Mouse (Mus musculus): ENCODE data around the gene Arhgef3. TPM values are rescaled to one million over a fixed set of nuclear protein-coding genes. Genes with fewer than 3 reads are reported as not detected.
"Not testable (repeated sequence)": the region's sequence is repeated elsewhere in the genome, so short reads cannot be mapped to it uniquely, and the experiment has no call there.

The Arhgef3 gene
- polyA plus RNA-seq, 1 experiment from 2014 or later = 19.9 TPM

DNA sequence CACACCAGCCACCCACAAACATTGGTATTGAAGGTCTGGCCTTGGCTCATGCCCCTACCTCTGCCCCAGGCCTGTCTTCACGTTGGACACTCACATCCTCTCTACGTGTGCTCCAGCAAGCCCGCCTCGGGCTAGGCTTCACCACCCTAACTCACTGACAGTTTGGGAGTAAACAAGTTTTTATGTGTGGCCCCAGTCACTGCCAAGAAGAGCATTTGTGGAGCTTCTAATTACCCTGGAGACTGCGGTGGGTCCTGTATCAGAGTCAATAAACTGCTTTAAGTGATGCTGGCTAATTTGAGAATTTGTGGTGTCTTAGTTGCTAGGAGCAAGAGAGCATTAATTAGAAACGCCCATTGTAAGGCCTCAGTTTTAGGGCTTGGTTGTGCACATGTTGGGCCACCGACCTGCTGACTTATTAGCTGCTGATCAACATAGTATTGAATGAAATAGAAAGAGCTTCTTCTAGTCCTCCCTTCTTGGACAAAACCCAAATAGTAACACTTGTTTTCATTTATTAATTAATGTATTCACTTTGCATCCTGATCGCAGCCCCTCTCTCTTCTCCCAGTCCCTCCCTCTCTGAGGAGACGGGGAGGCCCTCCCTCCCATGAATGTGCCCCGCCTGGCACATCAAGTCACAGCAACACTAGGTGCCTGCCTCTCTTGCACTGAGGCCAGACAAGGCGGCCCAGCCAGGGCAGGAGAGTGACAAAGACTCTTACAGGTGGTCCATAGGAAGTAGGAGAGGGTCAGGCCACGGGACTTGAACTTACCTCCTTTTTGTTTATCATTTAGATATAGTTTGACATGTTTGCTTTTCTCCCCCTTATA is 86.3 kb downstream of the Arhgef3 start:
- Histone ChIP-seq H3K9ac (no peak overlapping the region), H3K27me3 (no peaks in the 10 kb centered on the region), H3K4me1 (peaks cover 17% of the 10 kb centered on the region; the same call in 1 of the 2 replicates), H3K36me3 (no peaks in the 10 kb centered on the region), H3K9me3 (no peaks in the 10 kb centered on the region), H3K4me2 (no peak overlapping the region), H3K27ac (no peak overlapping the region), H3K4me3 (no peak overlapping the region)
- ATAC-seq (ENCODE audit: insufficient number of reproducible peaks, low FRiP score, low TSS enrichment, low read depth) = no peak
- WGBS = 48% methylated on average over 12 of the region's 12 CpGs

DNA sequence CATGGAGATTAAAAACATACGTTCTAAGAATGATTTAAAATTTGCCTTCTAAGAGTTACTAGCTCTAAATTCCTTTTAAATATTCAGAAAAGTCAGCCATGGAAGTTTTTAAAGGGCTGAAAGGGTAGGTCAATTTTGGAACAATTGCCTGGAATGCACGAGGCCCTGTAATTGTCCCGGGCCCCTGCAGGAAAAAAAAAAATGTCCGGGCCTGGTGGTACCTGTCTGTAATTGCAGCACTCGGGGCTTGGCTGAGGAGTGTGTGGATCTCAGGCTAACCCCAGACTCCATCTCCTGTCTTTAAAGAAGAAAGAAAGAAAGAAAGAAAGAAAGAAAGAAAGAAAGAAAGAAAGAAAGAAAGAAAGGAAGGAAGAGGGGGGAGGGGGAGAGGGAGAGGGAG is 87.1 kb downstream of the Arhgef3 start:
- no peak overlapping the region for H3K9ac ChIP-seq
- 12% methylated on average over 5 of the region's 5 CpGs for WGBS
- no peak overlapping the region for H3K4me2 ChIP-seq
- H3K4me3 ChIP-seq = no peak overlapping the region
- H3K36me3 ChIP-seq = no peaks in the 10 kb centered on the region
- no peak overlapping the region for H3K27ac ChIP-seq
- ATAC-seq (ENCODE audit: insufficient number of reproducible peaks, low FRiP score, low TSS enrichment, low read depth) = no peak
- H3K9me3 ChIP-seq = no peaks in the 10 kb centered on the region
- peaks cover 17% of the 10 kb centered on the region; the same call in 1 of the 2 replicates for H3K4me1 ChIP-seq
- no peaks in the 10 kb centered on the region for H3K27me3 ChIP-seq

DNA sequence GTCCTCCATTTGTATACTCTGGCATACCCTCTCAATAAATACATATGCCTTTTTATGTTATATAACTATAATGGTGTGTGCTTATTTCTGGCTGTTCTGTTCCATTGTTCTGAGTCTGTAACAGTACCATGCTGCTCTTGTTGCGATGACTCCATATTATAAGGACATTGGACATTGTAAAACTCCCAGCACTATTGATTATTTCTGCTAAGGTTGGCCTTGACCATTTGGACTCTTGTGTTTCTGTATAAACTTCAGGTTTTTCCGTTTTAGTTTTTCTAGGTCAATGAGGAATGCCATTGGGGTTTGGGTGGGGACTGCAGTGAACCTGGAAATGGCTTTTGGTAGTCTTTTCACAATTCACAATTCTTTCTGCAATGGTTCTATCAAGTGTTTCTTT is 90.0 kb downstream of the Arhgef3 start:
- no peak for ATAC-seq (ENCODE audit: insufficient number of reproducible peaks, low FRiP score, low TSS enrichment, low read depth)
- Histone ChIP-seq H3K4me3 (no peak overlapping the region), H3K4me2 (no peak overlapping the region), H3K36me3 (no peaks in the 10 kb centered on the region), H3K27me3 (no peaks in the 10 kb centered on the region), H3K9me3 (no peaks in the 10 kb centered on the region), H3K27ac (no peak overlapping the region), H3K4me1 (peaks cover 12% of the 10 kb centered on the region; the same call in 1 of the 2 replicates), H3K9ac (no peak overlapping the region)
- WGBS = 93% methylated on average over 2 of the region's 2 CpGs

DNA sequence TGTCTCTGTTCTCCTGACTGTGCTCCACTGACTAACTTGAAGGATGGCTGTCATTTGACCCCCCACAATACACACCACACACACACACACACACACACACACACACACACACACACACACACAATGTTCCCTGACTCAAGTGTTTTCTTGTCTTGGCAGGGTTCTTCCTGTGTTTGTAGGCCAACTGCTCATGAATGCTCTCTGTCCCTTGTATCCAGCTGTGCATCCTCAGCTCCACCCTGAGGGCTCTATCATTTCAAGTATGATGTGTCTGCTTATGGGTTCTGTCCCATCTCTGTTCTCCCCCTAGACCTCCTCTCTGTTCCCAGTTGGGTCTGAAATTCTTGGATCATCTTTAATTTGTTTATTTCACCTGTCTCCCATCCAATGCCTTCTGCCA is 91.7 kb downstream of the Arhgef3 start:
- Histone ChIP-seq H3K4me2 (no peak overlapping the region), H3K27ac (no peak overlapping the region), H3K4me1 (peaks cover 5% of the 10 kb centered on the region; the same call in 1 of the 2 replicates), H3K9ac (no peak overlapping the region), H3K9me3 (no peaks in the 10 kb centered on the region), H3K36me3 (no peaks in the 10 kb centered on the region), H3K27me3 (no peaks in the 10 kb centered on the region), H3K4me3 (no peak overlapping the region)
- no peak for ATAC-seq (ENCODE audit: insufficient number of reproducible peaks, low FRiP score, low TSS enrichment, low read depth)

DNA sequence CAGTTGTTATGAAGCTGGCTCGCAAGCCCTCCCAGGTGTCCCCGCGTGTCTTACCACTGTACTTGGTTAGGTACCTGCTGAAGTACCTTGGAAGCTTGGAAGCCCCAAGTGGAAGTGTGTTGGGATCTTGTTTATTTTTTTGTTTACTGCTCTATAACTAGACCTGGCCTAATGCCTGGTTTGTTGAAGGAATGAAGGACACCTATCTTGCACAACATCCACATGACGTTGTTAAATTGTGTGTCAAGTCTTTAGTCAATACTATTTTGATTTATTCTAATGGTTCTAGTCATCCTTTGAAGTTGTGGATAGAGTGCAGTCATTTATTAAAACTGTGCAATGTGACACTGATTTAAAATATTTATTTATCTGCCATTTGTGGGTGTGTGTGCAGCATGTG is 94.8 kb downstream of the Arhgef3 start:
- Histone ChIP-seq H3K27me3 (no peaks in the 10 kb centered on the region), H3K4me3 (no peak overlapping the region), H3K9me3 (no peaks in the 10 kb centered on the region), H3K4me1 (no peaks in the 10 kb centered on the region), H3K36me3 (no peaks in the 10 kb centered on the region), H3K9ac (no peak overlapping the region), H3K27ac (no peak overlapping the region), H3K4me2 (no peak overlapping the region)
- no peak for ATAC-seq (ENCODE audit: insufficient number of reproducible peaks, low FRiP score, low TSS enrichment, low read depth)
- WGBS = 94% methylated on average over 4 of the region's 4 CpGs

DNA sequence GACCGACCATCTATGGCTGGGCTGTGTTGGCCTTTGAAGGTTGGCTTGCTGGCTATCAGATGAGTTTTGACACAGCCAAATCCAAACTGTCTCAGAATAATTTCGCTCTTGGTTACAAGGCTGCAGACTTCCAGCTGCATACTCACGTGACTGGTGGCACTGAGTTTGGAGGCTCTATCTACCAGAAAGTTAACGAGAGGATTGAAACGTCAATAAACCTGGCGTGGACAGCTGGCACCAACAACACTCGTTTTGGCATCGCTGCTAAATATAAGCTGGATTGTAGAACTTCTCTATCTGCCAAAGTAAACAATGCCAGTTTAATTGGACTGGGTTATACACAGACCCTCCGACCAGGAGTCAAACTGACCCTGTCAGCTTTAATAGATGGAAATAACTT is 96.1 kb downstream of the Arhgef3 start:
- not testable (repeated sequence) for H3K4me3 ChIP-seq; ATAC-seq (ENCODE audit: insufficient number of reproducible peaks, low FRiP score, low TSS enrichment, low read depth); H3K9ac ChIP-seq; H3K4me2 ChIP-seq; H3K27ac ChIP-seq; H3K4me1 ChIP-seq; H3K9me3 ChIP-seq; H3K27me3 ChIP-seq; H3K36me3 ChIP-seq
- WGBS = 52% methylated on average over 9 of the region's 9 CpGs

DNA sequence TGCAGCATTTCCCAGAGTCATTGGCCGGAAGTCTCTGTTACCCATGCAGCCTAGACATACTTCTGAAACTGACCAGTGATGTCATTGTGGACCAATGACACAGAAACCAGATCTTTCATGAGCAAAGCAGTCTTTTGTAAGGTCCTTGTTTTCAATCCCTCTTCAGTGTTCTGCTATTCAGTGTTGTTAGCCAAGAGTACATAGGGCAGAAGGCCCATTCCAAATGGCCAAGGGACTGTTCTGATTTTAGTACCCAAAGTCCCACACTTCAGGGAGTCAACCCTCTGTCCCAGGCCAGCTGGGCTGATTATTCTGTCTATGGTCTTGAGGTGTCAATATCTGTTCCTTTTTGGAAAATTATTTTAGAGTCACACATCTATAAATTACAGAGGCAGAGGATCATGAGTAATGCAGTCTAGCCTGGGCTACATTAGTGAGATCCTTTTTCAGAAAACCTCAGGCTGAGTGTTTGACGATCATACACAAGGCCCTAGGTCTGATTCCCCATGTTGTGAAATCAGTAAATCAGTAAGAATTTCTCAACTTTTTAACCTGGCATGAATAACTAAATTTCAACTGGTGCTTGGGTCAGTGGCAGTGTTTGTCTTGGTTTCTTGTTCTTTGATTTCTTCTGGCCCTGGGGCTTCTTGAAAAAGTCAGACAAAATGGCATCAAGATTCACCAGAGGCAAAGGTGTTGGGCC is 97.2 kb downstream of the Arhgef3 start:
- no peak for ATAC-seq (ENCODE audit: insufficient number of reproducible peaks, low FRiP score, low TSS enrichment, low read depth)

DNA sequence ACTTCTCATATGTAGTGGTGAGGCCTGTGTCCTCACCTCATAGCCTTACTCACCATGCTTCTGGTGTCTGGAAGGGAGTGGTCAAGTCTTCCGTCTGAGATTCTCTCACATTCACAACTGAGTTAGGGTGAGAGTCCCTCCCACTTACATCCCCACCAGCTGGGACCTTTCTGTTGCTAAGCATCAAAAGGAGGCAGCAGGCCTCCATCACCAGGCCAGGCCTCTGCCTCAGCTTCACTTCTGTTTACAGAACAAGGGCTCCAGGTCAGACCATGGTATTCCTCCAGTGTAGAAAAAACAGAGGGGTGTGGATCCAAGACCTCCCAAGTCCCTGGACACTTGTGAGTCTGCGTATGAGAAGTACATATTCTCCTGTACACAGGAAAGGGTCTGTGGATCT is 99.5 kb downstream of the Arhgef3 start:
- H3K4me1 ChIP-seq = no peaks in the 10 kb centered on the region
- no peak overlapping the region for H3K27ac ChIP-seq
- H3K9ac ChIP-seq = no peak overlapping the region
- H3K36me3 ChIP-seq = no peaks in the 10 kb centered on the region
- no peaks in the 10 kb centered on the region for H3K9me3 ChIP-seq
- H3K4me3 ChIP-seq = no peak overlapping the region
- H3K4me2 ChIP-seq = no peak overlapping the region
- no peaks in the 10 kb centered on the region for H3K27me3 ChIP-seq
- ATAC-seq (ENCODE audit: insufficient number of reproducible peaks, low FRiP score, low TSS enrichment, low read depth) = no peak
- WGBS = 72% methylated on average over 2 of the region's 2 CpGs

More for the DNA sequence above, 97.2 kb downstream of the Arhgef3 start:
- no peaks in the 10 kb centered on the region for H3K27me3 ChIP-seq
- no peaks in the 10 kb centered on the region for H3K9me3 ChIP-seq
- 91% methylated on average over 2 of the region's 2 CpGs for WGBS
- H3K4me3 ChIP-seq = no peak overlapping the region
- no peak overlapping the region for H3K9ac ChIP-seq
- no peak overlapping the region for H3K27ac ChIP-seq
- H3K4me2 ChIP-seq = no peak overlapping the region
- H3K4me1 ChIP-seq = no peaks in the 10 kb centered on the region
- no peaks in the 10 kb centered on the region for H3K36me3 ChIP-seq

DNA sequence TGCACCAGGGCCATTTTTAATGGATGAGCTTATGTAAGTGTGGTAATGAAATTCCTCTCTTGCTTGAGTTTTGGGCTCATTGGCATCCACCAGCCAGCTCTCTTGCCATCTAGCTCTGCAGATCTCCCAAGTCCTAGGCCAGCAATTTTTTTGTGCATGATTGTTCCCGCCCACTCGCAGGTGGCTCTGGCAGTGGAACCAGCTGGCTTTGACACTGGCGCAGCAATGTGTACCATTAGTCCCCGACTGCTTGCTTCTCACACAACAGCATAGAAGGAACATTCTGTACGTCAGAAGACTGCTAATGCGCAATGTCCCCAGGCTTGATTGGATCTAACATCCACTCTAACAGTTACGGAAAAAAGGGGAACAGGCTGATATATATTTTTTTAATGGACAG is 105.0 kb downstream of the Arhgef3 start:
- no peaks in the 10 kb centered on the region for H3K9me3 ChIP-seq
- 87% methylated on average over 7 of the region's 7 CpGs for whole genome bisulfite sequencing
- no peaks in the 10 kb centered on the region for H3K27me3 ChIP-seq
- H3K36me3 ChIP-seq = no peaks in the 10 kb centered on the region
- ATAC-seq (ENCODE audit: insufficient number of reproducible peaks, low FRiP score, low TSS enrichment, low read depth) = no peak
- H3K27ac ChIP-seq = no peak overlapping the region
- H3K4me2 ChIP-seq = no peak overlapping the region
- no peak overlapping the region for H3K9ac ChIP-seq
- H3K4me1 ChIP-seq = no peaks in the 10 kb centered on the region
- no peak overlapping the region for H3K4me3 ChIP-seq

DNA sequence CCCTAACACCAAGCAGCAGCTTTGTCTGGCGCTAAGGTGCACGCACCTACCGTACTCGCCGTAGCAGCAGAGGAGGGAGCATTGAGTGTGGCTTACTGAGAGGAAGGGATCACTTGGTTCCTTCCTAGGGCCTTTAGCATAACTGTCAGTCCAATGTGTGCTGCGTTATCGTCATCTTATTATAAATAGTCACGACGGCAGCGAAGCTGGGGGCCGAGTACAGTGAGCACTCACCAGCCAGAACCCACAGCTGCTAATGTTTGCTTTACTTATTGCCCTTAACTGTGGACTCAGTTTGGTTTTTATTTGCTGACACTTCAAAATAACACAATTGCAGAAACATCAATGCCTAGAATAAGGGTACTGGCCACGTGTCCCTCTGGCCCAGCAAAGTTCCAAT is 105.6 kb downstream of the Arhgef3 start:
- Histone ChIP-seq H3K4me2 (no peak overlapping the region), H3K36me3 (no peaks in the 10 kb centered on the region), H3K27ac (no peak overlapping the region), H3K9ac (no peak overlapping the region), H3K9me3 (no peaks in the 10 kb centered on the region), H3K27me3 (no peaks in the 10 kb centered on the region), H3K4me1 (no peaks in the 10 kb centered on the region), H3K4me3 (no peak overlapping the region)
- no peak for ATAC-seq (ENCODE audit: insufficient number of reproducible peaks, low FRiP score, low TSS enrichment, low read depth)
- 84% methylated on average over 12 of the region's 12 CpGs for WGBS

DNA sequence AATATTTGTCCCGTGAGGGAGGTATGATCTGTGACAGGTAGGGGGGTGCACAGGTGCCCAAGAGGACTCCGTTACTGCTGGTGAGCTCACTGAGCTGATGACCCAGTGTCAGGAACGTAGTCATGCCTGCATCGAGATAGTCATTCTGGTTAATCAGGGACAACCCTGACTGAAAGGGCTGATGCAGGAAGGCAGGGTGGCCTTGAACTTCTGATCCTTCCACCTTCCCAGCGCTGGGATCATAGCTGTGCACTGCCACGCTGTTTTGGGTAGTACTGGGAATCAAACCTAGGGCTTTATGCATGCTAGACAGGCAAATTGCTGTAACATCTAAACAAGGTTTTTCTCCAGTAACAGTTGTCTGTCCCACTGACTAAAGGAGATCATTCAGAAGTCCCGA is 109.9 kb downstream of the Arhgef3 start:
- WGBS = 87% methylated on average over 7 of the region's 7 CpGs
- Histone ChIP-seq H3K4me2 (no peak overlapping the region), H3K36me3 (no peaks in the 10 kb centered on the region), H3K4me3 (no peak overlapping the region), H3K27ac (no peak overlapping the region), H3K27me3 (no peaks in the 10 kb centered on the region), H3K4me1 (no peaks in the 10 kb centered on the region; the same call in 1 of the 2 replicates), H3K9ac (no peak overlapping the region), H3K9me3 (no peaks in the 10 kb centered on the region)
- no peak for ATAC-seq (ENCODE audit: insufficient number of reproducible peaks, low FRiP score, low TSS enrichment, low read depth)

DNA sequence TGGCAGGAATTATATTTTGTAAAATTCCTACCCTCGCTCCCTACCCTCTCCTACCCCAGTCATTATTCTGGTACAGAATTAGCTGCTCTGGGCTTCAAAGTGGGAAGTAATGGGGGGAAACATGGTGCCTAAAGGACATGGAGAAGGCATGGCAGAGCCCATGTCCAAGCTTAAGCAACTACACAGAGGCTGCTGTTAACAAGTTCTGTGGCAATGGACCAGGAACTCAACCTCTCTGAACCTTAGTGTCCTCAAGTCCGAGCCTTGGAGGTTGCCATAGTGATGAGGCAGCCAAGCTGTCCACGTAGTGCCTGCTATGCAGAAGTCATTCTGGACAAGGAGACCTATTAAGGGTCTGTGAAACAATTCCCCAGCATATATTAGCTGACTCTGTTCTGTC is 111.6 kb downstream of the Arhgef3 start:
- ATAC-seq (ENCODE audit: insufficient number of reproducible peaks, low FRiP score, low TSS enrichment, low read depth) = no peak
- Histone ChIP-seq H3K4me1 (peaks cover 10% of the 10 kb centered on the region), H3K36me3 (no peaks in the 10 kb centered on the region), H3K9me3 (no peaks in the 10 kb centered on the region), H3K9ac (no peak overlapping the region), H3K4me2 (no peak overlapping the region), H3K27me3 (no peaks in the 10 kb centered on the region), H3K27ac (no peak overlapping the region), H3K4me3 (no peak overlapping the region)
- WGBS = 79% methylated on average over 3 of the region's 3 CpGs

Measured in limb, embryonic 15.5 days (tissue).